Mouse (Mus musculus): Measurements from ENCODE around the gene Olfr1381.
"Not testable (repeated sequence)": the region's sequence is repeated elsewhere in the genome, so short reads cannot be mapped to it uniquely, and the experiment has no call there.

Olfr1381 gene

GRCm38 (mm10) chr11:49543149-49543548 is at the start of gene Olfr1381:
TSS of gene Olfr1381 (plus strand) at chr11:49543449.
- not testable (repeated sequence) for DNase-seq (ENCODE audit: low spot score in 2 of 2)

DNA sequence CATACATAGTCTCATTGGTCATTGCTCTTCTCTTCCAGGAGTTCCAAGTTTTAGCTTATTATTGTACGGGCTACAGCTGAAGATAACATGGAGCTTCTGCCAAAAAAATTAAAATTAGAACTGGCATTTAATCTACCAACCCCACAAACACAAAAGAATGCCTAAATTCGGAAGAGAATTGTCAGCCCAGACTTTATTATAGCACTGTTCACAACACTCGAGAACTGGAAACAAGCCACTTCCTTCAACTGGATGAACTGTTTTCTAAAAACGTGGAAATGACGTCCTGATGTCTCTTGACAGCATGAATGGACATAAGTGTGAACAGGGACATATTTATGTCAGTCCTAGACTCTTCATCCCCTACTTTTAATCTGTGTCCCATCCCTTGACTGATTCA is 25.2 kb upstream of the Olfr1381 start:
- DNase-seq (ENCODE audit: low spot score in 2 of 2), result peak in 1 of 2 experiments; percentile 34

- DNase-seq (ENCODE audit: low spot score in 2 of 2), result no peak
Observed at GRCm38 (mm10) chr11:49519348-49519747, 23.9 kb upstream of the Olfr1381 start, which contains the start of gene Olfr1383. TSS of gene Olfr1383 (plus strand) at chr11:49519648.

- no peak for DNase-seq (ENCODE audit: low spot score in 2 of 2)
Observed at GRCm38 (mm10) chr11:49527947-49528346, 15.3 kb upstream of the Olfr1381 start, which contains the start of gene Olfr1382. TSS of gene Olfr1382 (plus strand) at chr11:49528247.

DNA sequence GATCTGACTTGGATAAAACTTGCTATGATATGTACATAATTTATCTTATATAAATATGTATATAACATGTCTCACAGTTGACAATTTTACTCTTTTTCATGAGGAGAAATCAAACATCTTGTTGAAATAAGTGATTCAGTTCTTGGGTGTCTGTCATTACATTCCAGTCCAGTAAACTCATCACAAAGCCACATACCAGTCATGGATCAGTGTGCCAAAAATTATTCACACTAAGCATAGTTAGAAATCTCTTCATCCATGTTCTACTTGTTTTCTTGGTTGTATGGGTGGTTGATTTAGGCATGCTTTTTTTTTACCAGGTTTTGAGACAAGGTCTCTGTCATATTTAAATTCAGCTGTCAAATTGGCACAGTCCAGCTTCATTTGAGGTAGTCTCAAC is 10.5 kb upstream of the Olfr1381 start:
- no peak for DNase-seq (ENCODE audit: low spot score in 2 of 2)

DNA sequence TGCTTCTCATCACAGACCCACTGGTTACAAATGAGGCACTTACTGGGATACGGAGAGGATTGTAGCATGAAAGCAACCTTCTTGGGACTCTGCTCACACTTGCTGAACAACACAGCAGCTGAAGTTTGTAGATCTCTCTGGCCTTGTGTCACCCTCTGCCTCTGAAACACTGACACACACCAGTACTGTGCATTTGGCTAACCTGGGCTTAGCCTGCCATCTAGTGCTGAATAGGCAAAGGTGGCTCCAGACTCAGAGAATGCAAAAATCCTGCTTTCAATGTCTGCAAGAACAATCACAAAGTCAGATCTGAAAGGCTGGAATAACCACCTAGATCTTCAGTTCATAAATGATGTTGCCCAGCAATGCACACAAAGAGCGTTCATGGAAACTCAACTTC is 6.6 kb upstream of the Olfr1381 start:
- peak; percentile 21 to 68 for DNase-seq (ENCODE audit: low spot score in 2 of 2)

DNA sequence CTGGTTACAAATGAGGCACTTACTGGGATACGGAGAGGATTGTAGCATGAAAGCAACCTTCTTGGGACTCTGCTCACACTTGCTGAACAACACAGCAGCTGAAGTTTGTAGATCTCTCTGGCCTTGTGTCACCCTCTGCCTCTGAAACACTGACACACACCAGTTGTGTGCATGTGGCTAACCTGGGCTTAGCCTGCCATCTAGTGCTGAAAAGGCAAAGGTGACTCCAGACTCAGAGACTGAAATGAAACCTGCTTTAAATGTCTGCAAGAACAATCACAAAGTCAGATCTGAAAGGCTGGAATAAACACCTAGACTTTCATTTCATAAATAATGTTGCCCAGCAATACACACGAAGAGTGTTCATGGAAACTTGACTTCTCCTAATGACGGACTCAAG is 10.8 kb downstream of the Olfr1381 start:
- DNase-seq (ENCODE audit: low spot score in 2 of 2), result peak in 1 of 2 experiments; percentile 42

DNA sequence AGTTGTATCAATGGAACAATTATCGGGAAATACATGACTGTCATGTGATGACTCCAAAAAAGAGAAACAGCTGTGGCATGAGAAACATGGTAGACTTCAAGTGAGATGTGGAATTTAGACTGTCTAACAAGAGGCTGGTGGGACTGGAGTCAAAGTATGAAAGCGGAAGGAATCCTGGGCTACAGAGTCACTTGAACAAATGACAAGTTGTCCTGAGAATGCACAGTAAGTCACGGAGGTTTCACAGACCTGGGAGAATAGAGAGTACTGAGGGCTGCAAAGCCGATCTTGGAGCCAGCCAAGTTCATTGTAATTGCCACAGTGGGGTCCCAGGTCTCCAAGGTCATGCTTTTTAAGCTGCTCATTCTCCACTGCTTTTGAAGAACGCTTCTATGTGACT is 13.3 kb downstream of the Olfr1381 start, which contains the start of gene Olfr1380:
Olfr1380 (plus strand) TSS at position 301 of the 400 bp plus-strand sequence.
- DNase-seq (ENCODE audit: low spot score in 2 of 2), result not testable (repeated sequence)

DNA sequence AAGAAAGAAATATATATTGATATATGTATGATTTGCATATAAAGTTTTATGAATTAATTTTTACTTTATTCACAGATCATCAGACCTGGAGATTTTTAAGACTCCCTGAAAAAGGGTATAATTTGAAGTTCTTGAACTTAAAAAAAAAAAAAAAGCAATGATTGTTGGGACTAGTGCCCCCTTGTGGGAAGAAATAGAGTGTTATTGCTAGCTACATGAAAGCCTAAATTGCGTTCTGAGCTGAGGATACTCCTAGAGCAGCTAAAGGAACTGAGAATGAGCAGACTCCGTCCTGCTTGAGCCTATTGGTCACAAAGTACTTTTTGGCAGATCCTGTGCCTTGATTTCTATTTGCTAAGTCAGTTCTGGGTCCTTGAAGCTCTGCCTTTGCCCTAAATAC is 31.8 kb downstream of the Olfr1381 start:
- not testable (repeated sequence) for DNase-seq (ENCODE audit: low spot score in 2 of 2)

DNA sequence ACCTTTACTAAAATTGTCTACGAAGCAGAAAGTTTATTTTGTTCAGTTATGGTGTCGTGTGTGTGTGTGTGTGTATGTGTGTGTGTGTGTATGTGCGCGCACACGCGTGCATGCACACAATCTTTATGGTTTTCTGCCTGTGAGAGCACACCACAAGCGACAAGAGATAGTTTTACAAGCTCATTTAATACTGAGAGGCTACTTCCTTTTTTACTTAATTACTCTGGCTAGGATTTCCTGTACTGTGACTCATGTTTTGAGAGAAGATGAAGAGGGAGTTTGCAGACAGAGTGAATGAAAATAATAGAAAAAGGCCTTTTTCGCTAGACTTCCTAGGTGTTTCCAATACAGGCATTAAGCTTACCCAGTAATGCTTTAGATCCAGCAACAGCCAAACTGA is 37.2 kb downstream of the Olfr1381 start:
- DNase-seq (ENCODE audit: low spot score in 2 of 2), result not testable (repeated sequence)

GRCm38 (mm10) chr11:49590213-49590612 is 47.0 kb downstream of the Olfr1381 start:
- DNase-seq (ENCODE audit: low spot score in 2 of 2), result no peak

DNA sequence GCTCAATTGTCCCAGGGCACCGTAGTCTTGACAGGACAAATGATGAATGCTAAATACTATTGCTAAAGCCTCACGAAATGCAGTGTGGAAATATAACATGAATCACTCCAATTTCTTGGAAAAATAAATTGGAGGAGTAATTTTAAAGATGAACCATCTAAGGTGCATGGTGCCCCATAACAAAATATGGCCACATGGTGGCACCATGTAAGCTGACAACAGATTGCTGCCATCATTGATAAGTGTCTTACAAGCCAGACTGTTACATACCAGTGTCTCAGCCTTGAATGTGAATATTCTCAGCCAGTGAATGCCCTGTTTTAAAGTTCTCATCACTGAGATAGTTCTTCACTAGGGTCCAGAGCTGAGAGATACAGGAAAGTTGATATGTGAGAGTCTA is 53.9 kb downstream of the Olfr1381 start:
- peak in 1 of 2 experiments; percentile 11 for DNase-seq (ENCODE audit: low spot score in 2 of 2)

All from frontal cortex, postnatal 36 days (tissue).